Mouse (Mus musculus): Measurements from ENCODE around the gene Cacnb3. TPM values are rescaled to one million over a fixed set of nuclear protein-coding genes. Genes with fewer than 3 reads are reported as not detected.

Cacnb3 gene
- polyA plus RNA-seq, 2 experiments, result 0.42 to 0.85 TPM

DNA sequence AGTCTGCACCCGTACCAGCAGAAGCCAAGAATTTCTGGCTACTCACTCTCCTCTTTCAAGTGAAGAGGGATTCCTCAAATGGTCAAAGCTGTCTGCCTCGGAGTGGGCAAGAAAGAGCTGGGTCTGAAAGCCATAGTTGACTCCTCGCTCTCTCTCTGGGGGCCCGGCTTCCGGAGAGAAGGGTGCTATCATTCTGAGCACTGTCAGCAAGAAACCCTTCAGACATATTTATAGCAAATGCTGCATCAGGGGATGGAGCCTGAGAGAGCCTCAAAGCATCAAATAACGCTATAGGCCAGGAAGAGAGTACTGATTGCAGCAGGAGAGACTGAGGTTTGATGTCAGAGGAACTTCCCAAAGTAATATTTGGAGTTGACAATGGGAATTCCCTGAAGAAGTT, 1.2 kb upstream of the Cacnb3 start:
- no peaks in the 10 kb centered on the region for H3K9me3 ChIP-seq (ENCODE audit: control insufficient read depth, low read length)
- no peaks in the 10 kb centered on the region for H3K4me1 ChIP-seq (replicated peaks; ENCODE audit: control insufficient read depth in 2 of 2, insufficient read depth in 2 of 2, low read length in 1 of 2)
- 33% methylated on average over 6 of the region's 6 CpGs for WGBS (ENCODE audit: insufficient replicate concordance)
- H3K4me3 ChIP-seq (ENCODE audit: insufficient read depth in 1 of 2, low read depth in 2 of 2, low read length in 2 of 2), result no peak overlapping the region
- no peak overlapping the region for H3K9ac ChIP-seq (replicated peaks)
- no peak for TF ChIP-seq EP300 (IDR thresholded peaks at IDR 0.05; ENCODE audit: low read depth)
- TF ChIP-seq CTCF (IDR thresholded peaks at IDR 0.05; ENCODE audit: low read depth), result no peak
- H3K4me2 ChIP-seq (ENCODE audit: low read depth), result no peak overlapping the region
- H3K27ac ChIP-seq, result no peak overlapping the region
- H3K36me3 ChIP-seq (replicated peaks; ENCODE audit: control insufficient read depth, insufficient read depth, low read depth), result no peaks in the 10 kb centered on the region
- H3K27me3 ChIP-seq (ENCODE audit: control insufficient read depth, insufficient read depth, low read length), result peaks cover 66% of the 10 kb centered on the region
- DNase-seq (ENCODE audit: low read depth in 3 of 3, low spot score in 3 of 3), result no peak
- no peak for ATAC-seq (ENCODE audit: insufficient read depth)

GRCm38 (mm10) chr15:98631493-98631892, 853 bp downstream of the Cacnb3 start:
- DNase-seq (ENCODE audit: low read depth in 3 of 3, low spot score in 3 of 3) (no peak), ATAC-seq (ENCODE audit: insufficient read depth) (peak; percentile 30; the same call in 1 of the 2 replicates)
- Histone ChIP-seq H3K4me1 (replicated peaks; ENCODE audit: control insufficient read depth in 2 of 2, insufficient read depth in 2 of 2, low read length in 1 of 2) (no peaks in the 10 kb centered on the region), H3K36me3 (replicated peaks; ENCODE audit: control insufficient read depth, insufficient read depth, low read depth) (no peaks in the 10 kb centered on the region), H3K4me3 (ENCODE audit: insufficient read depth in 1 of 2, low read depth in 2 of 2, low read length in 2 of 2) (no peak overlapping the region), H3K9me3 (ENCODE audit: control insufficient read depth, low read length) (no peaks in the 10 kb centered on the region), H3K27ac (no peak overlapping the region), H3K27me3 (ENCODE audit: control insufficient read depth, insufficient read depth, low read length) (peaks cover 86% of the 10 kb centered on the region), H3K4me2 (ENCODE audit: low read depth) (no peak overlapping the region), H3K9ac (replicated peaks) (no peak overlapping the region)
- WGBS (ENCODE audit: insufficient replicate concordance), result 2% methylated on average over 18 of the region's 18 CpGs
- TF ChIP-seq EP300 (IDR thresholded peaks at IDR 0.05; ENCODE audit: low read depth) (no peak), CTCF (IDR thresholded peaks at IDR 0.05; ENCODE audit: low read depth) (peak; percentile 93)

- ATAC-seq (ENCODE audit: insufficient read depth) (no peak), DNase-seq (ENCODE audit: low read depth in 3 of 3, low spot score in 3 of 3) (no peak)
- no peak for TF ChIP-seq CTCF (IDR thresholded peaks at IDR 0.05; ENCODE audit: low read depth)
- no peak for TF ChIP-seq EP300 (IDR thresholded peaks at IDR 0.05; ENCODE audit: low read depth)
- Histone ChIP-seq H3K27ac (no peak overlapping the region), H3K4me1 (replicated peaks; ENCODE audit: control insufficient read depth in 2 of 2, insufficient read depth in 2 of 2, low read length in 1 of 2) (no peaks in the 10 kb centered on the region), H3K27me3 (ENCODE audit: control insufficient read depth, insufficient read depth, low read length) (peaks cover 93% of the 10 kb centered on the region), H3K4me2 (ENCODE audit: low read depth) (peak overlapping the region; percentile 5; the same call in 1 of the 2 replicates), H3K9ac (replicated peaks) (no peak overlapping the region), H3K9me3 (ENCODE audit: control insufficient read depth, low read length) (no peaks in the 10 kb centered on the region), H3K36me3 (replicated peaks; ENCODE audit: control insufficient read depth, insufficient read depth, low read depth) (no peaks in the 10 kb centered on the region), H3K4me3 (ENCODE audit: insufficient read depth in 1 of 2, low read depth in 2 of 2, low read length in 2 of 2) (no peak overlapping the region)
- WGBS (ENCODE audit: insufficient replicate concordance), result 2% methylated on average over 25 of the region's 25 CpGs
Observed at GRCm38 (mm10) chr15:98632107-98632744, 1.6 kb downstream of the Cacnb3 start.

DNA sequence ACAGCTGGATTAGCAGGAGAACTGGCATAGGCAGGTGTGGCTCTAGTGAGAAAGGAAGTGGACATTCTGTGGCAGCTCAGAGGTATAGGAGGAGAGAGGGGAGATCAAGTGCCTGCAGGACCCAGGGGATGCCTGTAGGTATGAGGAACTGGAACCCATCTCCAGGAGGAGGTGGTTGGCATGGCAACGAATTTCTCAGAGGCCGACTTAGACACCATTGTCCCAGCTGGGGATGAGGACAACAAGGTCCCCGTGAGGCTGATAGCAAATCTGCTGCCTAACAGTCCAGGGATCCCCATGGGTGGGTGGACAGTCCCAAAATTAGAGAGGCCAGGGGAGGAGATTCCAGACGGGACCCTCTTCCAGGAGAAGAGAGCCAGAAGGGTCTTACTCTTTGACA, 2.3 kb downstream of the Cacnb3 start:
- Histone ChIP-seq H3K4me3 (ENCODE audit: insufficient read depth in 1 of 2, low read depth in 2 of 2, low read length in 2 of 2) (no peak overlapping the region), H3K4me1 (replicated peaks; ENCODE audit: control insufficient read depth in 2 of 2, insufficient read depth in 2 of 2, low read length in 1 of 2) (no peaks in the 10 kb centered on the region), H3K27ac (no peak overlapping the region), H3K36me3 (replicated peaks; ENCODE audit: control insufficient read depth, insufficient read depth, low read depth) (no peaks in the 10 kb centered on the region), H3K9ac (replicated peaks) (no peak overlapping the region), H3K4me2 (ENCODE audit: low read depth) (no peak overlapping the region), H3K9me3 (ENCODE audit: control insufficient read depth, low read length) (no peaks in the 10 kb centered on the region), H3K27me3 (ENCODE audit: control insufficient read depth, insufficient read depth, low read length) (peaks cover 100% of the 10 kb centered on the region)
- 1% methylated on average over 4 of the region's 4 CpGs for WGBS (ENCODE audit: insufficient replicate concordance)
- no peak for ATAC-seq (ENCODE audit: insufficient read depth)
- no peak for DNase-seq (ENCODE audit: low read depth in 3 of 3, low spot score in 3 of 3)
- no peak for TF ChIP-seq EP300 (IDR thresholded peaks at IDR 0.05; ENCODE audit: low read depth)
- no peak for TF ChIP-seq CTCF (IDR thresholded peaks at IDR 0.05; ENCODE audit: low read depth)

DNA sequence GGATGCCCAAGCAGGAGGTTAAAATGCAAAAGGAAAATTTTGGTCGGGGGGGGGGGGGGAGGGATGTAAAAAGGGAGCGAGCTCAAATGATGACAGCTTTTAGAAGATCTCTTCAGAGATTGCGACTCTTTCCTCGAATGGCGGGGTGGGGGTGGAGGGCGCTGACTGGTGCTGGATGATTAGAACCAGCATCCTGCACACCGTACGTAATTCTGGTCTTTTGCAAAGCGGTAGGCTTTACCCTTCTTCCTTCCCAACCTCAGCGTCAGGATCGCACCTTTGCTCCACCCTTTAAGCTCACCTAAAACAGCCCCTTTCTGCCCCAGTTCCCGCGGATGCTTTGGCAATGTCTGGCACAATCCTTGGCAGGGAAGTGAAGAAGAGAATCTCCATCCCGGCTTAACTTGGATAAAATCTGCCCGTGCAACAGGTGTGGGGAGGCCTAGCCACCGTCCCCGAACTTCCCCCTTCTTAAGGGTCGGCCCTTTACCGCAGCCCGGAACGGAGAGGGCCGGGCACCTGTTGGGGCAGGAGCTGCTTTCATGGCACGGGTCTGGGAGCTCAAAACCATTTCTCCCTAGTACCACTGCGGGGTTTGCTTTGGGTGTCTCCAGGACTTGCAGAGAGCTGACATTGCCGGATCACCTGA, 3.3 kb downstream of the Cacnb3 start:
- TF ChIP-seq EP300 (IDR thresholded peaks at IDR 0.05; ENCODE audit: low read depth) (no peak), CTCF (IDR thresholded peaks at IDR 0.05; ENCODE audit: low read depth) (no peak)
- DNase-seq (ENCODE audit: low read depth in 3 of 3, low spot score in 3 of 3) (no peak), ATAC-seq (ENCODE audit: insufficient read depth) (peak; percentile 5; the same call in 1 of the 2 replicates)
- Histone ChIP-seq H3K27me3 (ENCODE audit: control insufficient read depth, insufficient read depth, low read length) (peaks cover 89% of the 10 kb centered on the region), H3K9ac (replicated peaks) (no peak overlapping the region), H3K4me3 (ENCODE audit: insufficient read depth in 1 of 2, low read depth in 2 of 2, low read length in 2 of 2) (peak overlapping the region; percentile 35 to 62), H3K27ac (no peak overlapping the region), H3K36me3 (replicated peaks; ENCODE audit: control insufficient read depth, insufficient read depth, low read depth) (no peaks in the 10 kb centered on the region), H3K4me2 (ENCODE audit: low read depth) (peak overlapping the region; percentile 80), H3K9me3 (ENCODE audit: control insufficient read depth, low read length) (no peaks in the 10 kb centered on the region), H3K4me1 (replicated peaks; ENCODE audit: control insufficient read depth in 2 of 2, insufficient read depth in 2 of 2, low read length in 1 of 2) (no peaks in the 10 kb centered on the region)
- WGBS (ENCODE audit: insufficient replicate concordance), result 2% methylated on average over 25 of the region's 25 CpGs
